Mouse (Mus musculus): Measurements from ENCODE around the gene Dnah10. TPM values are rescaled to one million over a fixed set of nuclear protein-coding genes. Genes with fewer than 3 reads are reported as not detected.
A peak's percentile ranks its signal among the peaks of the same experiment; 100 is the strongest.

Gene Dnah10
- polyA plus RNA-seq, 1 experiment = 0.04 TPM

- Histone ChIP-seq H3ac (ENCODE audit: control insufficient read depth, insufficient read length, low read depth) (no peak overlapping the region), H3K27me3 (ENCODE audit: control insufficient read depth, insufficient read depth, insufficient read length) (no peaks in the 10 kb centered on the region), H3K36me3 (ENCODE audit: control insufficient read depth, insufficient read depth) (no peaks in the 10 kb centered on the region), H3K4me3 (ENCODE audit: insufficient read depth, poor library complexity, severe bottlenecking) (no peak overlapping the region), H3K79me3 (ENCODE audit: low read depth) (no peaks in the 10 kb centered on the region), H3K79me2 (ENCODE audit: control insufficient read depth, insufficient read depth) (no peaks in the 10 kb centered on the region)
- TF ChIP-seq USF1 (IDR thresholded peaks at IDR 0.05; ENCODE audit: low read depth) (no peak), FOSL1 (IDR thresholded peaks at IDR 0.05; ENCODE audit: insufficient read depth, low read length, poor library complexity, severe bottlenecking) (no peak), MYOD1 (IDR thresholded peaks at IDR 0.05; ENCODE audit: control insufficient read depth, insufficient read length, low read depth) (no peak), CTCF (IDR thresholded peaks at IDR 0.05; ENCODE audit: control insufficient read depth, insufficient read depth, insufficient read length) (no peak), MYOG (IDR thresholded peaks at IDR 0.05; ENCODE audit: control insufficient read depth, extremely low read depth, insufficient read length) (no peak), MAX (IDR thresholded peaks at IDR 0.05) (no peak)
Measured at GRCm38 (mm10) chr5:124781696-124782095, 56.8 kb downstream of the Dnah10 start.

GRCm38 (mm10) chr5:124785650-124786049, 60.8 kb downstream of the Dnah10 start:
- no peaks in the 10 kb centered on the region for H3K36me3 ChIP-seq (ENCODE audit: control insufficient read depth, insufficient read depth)
- TF ChIP-seq MYOD1 (IDR thresholded peaks at IDR 0.05; ENCODE audit: control insufficient read depth, insufficient read length, low read depth) (no peak), MYOG (IDR thresholded peaks at IDR 0.05; ENCODE audit: control insufficient read depth, extremely low read depth, insufficient read length) (no peak), CTCF (IDR thresholded peaks at IDR 0.05; ENCODE audit: control insufficient read depth, insufficient read depth, insufficient read length) (no peak), FOSL1 (IDR thresholded peaks at IDR 0.05; ENCODE audit: insufficient read depth, low read length, poor library complexity, severe bottlenecking) (no peak), MAX (IDR thresholded peaks at IDR 0.05) (no peak), USF1 (IDR thresholded peaks at IDR 0.05; ENCODE audit: low read depth) (no peak), CEBPB (IDR thresholded peaks at IDR 0.05; ENCODE audit: low read depth) (no peak)
- H3K4me3 ChIP-seq (ENCODE audit: insufficient read depth, poor library complexity, severe bottlenecking) = no peak overlapping the region
- H3K27me3 ChIP-seq (ENCODE audit: control insufficient read depth, insufficient read depth, insufficient read length) = no peaks in the 10 kb centered on the region
- no peaks in the 10 kb centered on the region for H3K79me3 ChIP-seq (ENCODE audit: low read depth)
- no peak overlapping the region for H3ac ChIP-seq (ENCODE audit: control insufficient read depth, insufficient read length, low read depth)
- H3K79me2 ChIP-seq (ENCODE audit: control insufficient read depth, insufficient read depth) = no peaks in the 10 kb centered on the region

- H3ac ChIP-seq (ENCODE audit: control insufficient read depth, insufficient read length, low read depth) = no peak overlapping the region
- TF ChIP-seq CTCF (IDR thresholded peaks at IDR 0.05; ENCODE audit: control insufficient read depth, insufficient read depth, insufficient read length) (no peak), USF1 (IDR thresholded peaks at IDR 0.05; ENCODE audit: low read depth) (peak; percentile 85)
- H3K79me3 ChIP-seq (ENCODE audit: low read depth) = no peaks in the 10 kb centered on the region
- H3K4me3 ChIP-seq (ENCODE audit: insufficient read depth, poor library complexity, severe bottlenecking) = no peak overlapping the region
- peaks cover 11% of the 10 kb centered on the region for H3K27me3 ChIP-seq (ENCODE audit: control insufficient read depth, insufficient read depth, insufficient read length)
- H3K36me3 ChIP-seq (ENCODE audit: control insufficient read depth, insufficient read depth) = no peaks in the 10 kb centered on the region
- no peaks in the 10 kb centered on the region for H3K79me2 ChIP-seq (ENCODE audit: control insufficient read depth, insufficient read depth)
Measured at GRCm38 (mm10) chr5:124792112-124792511, 67.2 kb downstream of the Dnah10 start.

- Histone ChIP-seq H3K4me3 (ENCODE audit: insufficient read depth, poor library complexity, severe bottlenecking) (no peak overlapping the region), H3K79me3 (ENCODE audit: low read depth) (no peaks in the 10 kb centered on the region), H3ac (ENCODE audit: control insufficient read depth, insufficient read length, low read depth) (no peak overlapping the region), H3K27me3 (ENCODE audit: control insufficient read depth, insufficient read depth, insufficient read length) (peaks cover under 1% of the 10 kb centered on the region), H3K79me2 (ENCODE audit: control insufficient read depth, insufficient read depth) (no peaks in the 10 kb centered on the region), H3K36me3 (ENCODE audit: control insufficient read depth, insufficient read depth) (no peaks in the 10 kb centered on the region)
- TF ChIP-seq CEBPB (IDR thresholded peaks at IDR 0.05; ENCODE audit: low read depth) = peak; percentile 55
- TF ChIP-seq FOSL1 (IDR thresholded peaks at IDR 0.05; ENCODE audit: insufficient read depth, low read length, poor library complexity, severe bottlenecking) = no peak
- TF ChIP-seq CTCF (IDR thresholded peaks at IDR 0.05; ENCODE audit: control insufficient read depth, insufficient read depth, insufficient read length) = no peak
- no peak for TF ChIP-seq MYOG (IDR thresholded peaks at IDR 0.05; ENCODE audit: control insufficient read depth, extremely low read depth, insufficient read length)
Measured at GRCm38 (mm10) chr5:124809708-124810366, 85.0 kb downstream of the Dnah10 start.

- TF ChIP-seq MAX (IDR thresholded peaks at IDR 0.05) (no peak), CEBPB (IDR thresholded peaks at IDR 0.05; ENCODE audit: low read depth) (no peak)
- Histone ChIP-seq H3K4me3 (ENCODE audit: insufficient read depth, poor library complexity, severe bottlenecking) (no peak overlapping the region), H3K27me3 (ENCODE audit: control insufficient read depth, insufficient read depth, insufficient read length) (peaks cover 3% of the 10 kb centered on the region), H3K79me3 (ENCODE audit: low read depth) (no peaks in the 10 kb centered on the region), H3ac (ENCODE audit: control insufficient read depth, insufficient read length, low read depth) (no peak overlapping the region), H3K79me2 (ENCODE audit: control insufficient read depth, insufficient read depth) (no peaks in the 10 kb centered on the region), H3K36me3 (ENCODE audit: control insufficient read depth, insufficient read depth) (no peaks in the 10 kb centered on the region)
Measured at GRCm38 (mm10) chr5:124812466-124812865, 87.6 kb downstream of the Dnah10 start.

GRCm38 (mm10) chr5:124814797-124815196, 89.9 kb downstream of the Dnah10 start:
- TF ChIP-seq FOSL1 (IDR thresholded peaks at IDR 0.05; ENCODE audit: insufficient read depth, low read length, poor library complexity, severe bottlenecking) (no peak), CEBPB (IDR thresholded peaks at IDR 0.05; ENCODE audit: low read depth) (no peak), MAX (IDR thresholded peaks at IDR 0.05) (no peak), MYOD1 (IDR thresholded peaks at IDR 0.05; ENCODE audit: control insufficient read depth, insufficient read length, low read depth) (no peak), USF1 (IDR thresholded peaks at IDR 0.05; ENCODE audit: low read depth) (no peak), CTCF (IDR thresholded peaks at IDR 0.05; ENCODE audit: control insufficient read depth, insufficient read depth, insufficient read length) (no peak), MYOG (IDR thresholded peaks at IDR 0.05; ENCODE audit: control insufficient read depth, extremely low read depth, insufficient read length) (no peak)

More at GRCm38 (mm10) chr5:124814797-124815196, 89.9 kb downstream of the Dnah10 start:
- H3ac ChIP-seq (ENCODE audit: control insufficient read depth, insufficient read length, low read depth) = no peak overlapping the region
- H3K79me3 ChIP-seq (ENCODE audit: low read depth) = no peaks in the 10 kb centered on the region
- no peak overlapping the region for H3K4me3 ChIP-seq (ENCODE audit: insufficient read depth, poor library complexity, severe bottlenecking)
- H3K79me2 ChIP-seq (ENCODE audit: control insufficient read depth, insufficient read depth) = no peaks in the 10 kb centered on the region
- H3K36me3 ChIP-seq (ENCODE audit: control insufficient read depth, insufficient read depth) = no peaks in the 10 kb centered on the region
- H3K27me3 ChIP-seq (ENCODE audit: control insufficient read depth, insufficient read depth, insufficient read length) = peaks cover 7% of the 10 kb centered on the region
